Mouse (Mus musculus) CH12.LX (cell line): ENCODE data around the gene Hrh3.

ENCODE experiments used
- CTCF ChIP-seq, 2 experiments: IDR thresholded peaks in 1 of 2; conservative IDR thresholded peaks in 1 of 2; 2 replicates each; pipeline ENCODE4 v1.5.1; 2011 to 2012; ENCODE audit warnings: low read depth in 2 of 2, low read length in 2 of 2, improper control_type of control experiment in 1 of 2, inconsistent platforms in 1 of 2, mild to moderate bottlenecking in 1 of 2, moderate library complexity in 1 of 2
- EP300 ChIP-seq: IDR thresholded peaks from 2 replicates; pipeline ENCODE4 v1.6.1; 2011; ENCODE audit warnings: low read length, improper control_type of control experiment
- GABPA ChIP-seq: IDR thresholded peaks from 2 replicates; pipeline ENCODE4 v1.6.1; 2012; ENCODE audit warnings: low read depth, low read length, improper control_type of control experiment, inconsistent platforms; ENCODE audit not compliant: insufficient replicate concordance
- MXI1 ChIP-seq: IDR thresholded peaks from 2 replicates; pipeline ENCODE4 v1.6.1; 2011; ENCODE audit warnings: mild to moderate bottlenecking, low read depth, low read length, improper control_type of control experiment
- USF2 ChIP-seq: conservative IDR thresholded peaks from 2 replicates; pipeline ENCODE4 v1.6.1; 2011; ENCODE audit warnings: low read depth, low read length, improper control_type of control experiment

DNA sequence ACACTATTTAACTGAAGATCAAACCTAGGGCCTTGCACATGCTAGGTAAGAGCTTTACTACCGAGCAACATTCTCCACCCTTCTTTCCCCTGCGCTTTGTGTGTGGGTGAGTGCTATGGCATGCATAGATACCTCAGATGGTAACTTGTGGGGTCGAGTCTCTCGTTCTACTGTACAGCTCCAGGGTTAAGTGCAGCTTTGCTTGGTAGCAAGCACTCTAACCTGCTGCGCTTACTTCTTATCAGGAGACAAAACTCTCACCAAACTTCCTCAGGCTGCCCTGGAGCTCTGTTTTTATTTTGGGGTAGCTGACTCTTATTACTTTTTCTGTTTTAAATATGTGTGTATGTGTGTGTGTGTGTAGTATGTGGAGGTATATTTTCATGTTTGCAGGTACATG lies 31.1 kb upstream of the Hrh3 start:
- no peak for TF ChIP-seq GABPA
- no peak for TF ChIP-seq USF2
- TF ChIP-seq CTCF (conservative IDR thresholded peaks at IDR 0.05 in 1 of 2, IDR thresholded peaks at IDR 0.05 in 1 of 2; ENCODE audit: low read depth in 2 of 2, low read length in 2 of 2) = no peak
- TF ChIP-seq EP300 = no peak
- TF ChIP-seq MXI1 = no peak
